Mouse (Mus musculus): ENCODE results near the gene Zbtb2.
"Not testable (repeated sequence)": the region's sequence is repeated elsewhere in the genome, so short reads cannot be mapped to it uniquely, and the experiment has no call there.

The Zbtb2 gene

GRCm38 (mm10) chr10:4387701-4388383, at the start of gene Zbtb2:
TSS of gene Zbtb2 (minus strand) at chr10:4388108.
- peak; percentile 34 for DNase-seq (ENCODE audit: low read depth, low spot score)

- DNase-seq (ENCODE audit: low read depth, low spot score): no peak
Measured at GRCm38 (mm10) chr10:4435416-4435815, 47.5 kb upstream of the Zbtb2 start.

GRCm38 (mm10) chr10:4433871-4434270, 46.0 kb upstream of the Zbtb2 start:
- DNase-seq (ENCODE audit: low read depth, low spot score): not testable (repeated sequence)

- peak; percentile 5 for DNase-seq (ENCODE audit: low read depth, low spot score)
Measured at GRCm38 (mm10) chr10:4432996-4433755, 45.3 kb upstream of the Zbtb2 start.

GRCm38 (mm10) chr10:4432123-4432931, 44.4 kb upstream of the Zbtb2 start, which contains the start of the genes Rmnd1 and Armt1:
TSS of gene Rmnd1 (minus strand) at chr10:4432388.
TSS of gene Armt1 (plus strand) at chr10:4432467.
- DNase-seq (ENCODE audit: low read depth, low spot score): peak; percentile 92

GRCm38 (mm10) chr10:4431746-4432122, 43.8 kb upstream of the Zbtb2 start:
- DNase-seq (ENCODE audit: low read depth, low spot score): no peak

- no peak for DNase-seq (ENCODE audit: low read depth, low spot score)
Measured at GRCm38 (mm10) chr10:4430826-4431225, 42.9 kb upstream of the Zbtb2 start.

GRCm38 (mm10) chr10:4430399-4430798, 42.5 kb upstream of the Zbtb2 start:
- DNase-seq (ENCODE audit: low read depth, low spot score): no peak

- DNase-seq (ENCODE audit: low read depth, low spot score): no peak
Measured at GRCm38 (mm10) chr10:4425245-4425644, 37.3 kb upstream of the Zbtb2 start.

- no peak for DNase-seq (ENCODE audit: low read depth, low spot score)
Measured at GRCm38 (mm10) chr10:4407191-4407590, 19.3 kb upstream of the Zbtb2 start.

GRCm38 (mm10) chr10:4405511-4405910, 17.6 kb upstream of the Zbtb2 start:
- no peak for DNase-seq (ENCODE audit: low read depth, low spot score)

- peak; percentile 53 for DNase-seq (ENCODE audit: low read depth, low spot score)
Measured at GRCm38 (mm10) chr10:4404895-4405491, 17.1 kb upstream of the Zbtb2 start.

- no peak for DNase-seq (ENCODE audit: low read depth, low spot score)
Measured at GRCm38 (mm10) chr10:4398058-4398457, 10.2 kb upstream of the Zbtb2 start.

GRCm38 (mm10) chr10:4395321-4395720, 7.4 kb upstream of the Zbtb2 start:
- no peak for DNase-seq (ENCODE audit: low read depth, low spot score)

- no peak for DNase-seq (ENCODE audit: low read depth, low spot score)
Measured at GRCm38 (mm10) chr10:4391851-4392250, 3.9 kb upstream of the Zbtb2 start.

GRCm38 (mm10) chr10:4391076-4391475, 3.2 kb upstream of the Zbtb2 start:
- DNase-seq (ENCODE audit: low read depth, low spot score): no peak

- no peak for DNase-seq (ENCODE audit: low read depth, low spot score)
Measured at GRCm38 (mm10) chr10:4390550-4390949, 2.6 kb upstream of the Zbtb2 start.

GRCm38 (mm10) chr10:4389461-4390112, 1.7 kb upstream of the Zbtb2 start:
- no peak for DNase-seq (ENCODE audit: low read depth, low spot score)

GRCm38 (mm10) chr10:4389036-4389435, 1.1 kb upstream of the Zbtb2 start:
- no peak for DNase-seq (ENCODE audit: low read depth, low spot score)

- no peak for DNase-seq (ENCODE audit: low read depth, low spot score)
Measured at GRCm38 (mm10) chr10:4388384-4388745, 457 bp upstream of the Zbtb2 start.
